18 mouse cellular contexts compared by ENCODE assay signal in genomic region chr16:42911815-42912214, GRCm38 (mm10). TPM values are rescaled to one million over a fixed set of nuclear protein-coding genes. Genes with fewer than 3 reads are reported as not detected.
DNase-seq lines count a peak whose midpoint lies in the region; TF ChIP-seq lines count a peak whose summit lies in the region.
"Had no signal": no experiment of that assay in that cellular context is flagged by ENCODE, and none has a peak within 500 bp of the region (broad histone marks: within the 10 kb centered on the region; RNA-seq: fewer than 3 reads in every experiment).

No protein-coding gene starts in this region.

- no peak for TF ChIP-seq CTCF in gastrocnemius, adult 2 months (IDR thresholded peaks at IDR 0.05)
- no peak for TF ChIP-seq CTCF in left cerebral cortex, adult 2 months (IDR thresholded peaks at IDR 0.05)
- no peak for TF ChIP-seq CTCF in brain, embryonic 14.5 days (IDR thresholded peaks at IDR 0.05; ENCODE audit: borderline replicate concordance, extremely low read depth, insufficient read depth, insufficient read length)

- intact Hi-C loops in gastrocnemius, adult 2 months (cut with DNase I): loop anchor here (10.0 kb wide), 3 partner anchors 637 to 893 kb away; no protein-coding TSS in a partner anchor
- intact Hi-C loops in left cerebral cortex, adult 2 months (cut with DNase I): loop anchor here (5.0 to 10.0 kb wide), 4 partner anchors 253 to 720 kb away; no protein-coding TSS in a partner anchor
- intact Hi-C loops in left cerebral cortex, postnatal 14 days (cut with DNase I): loop anchor here (5.0 to 10.0 kb wide), 4 partner anchors 75 to 740 kb away; no protein-coding TSS in a partner anchor

- peak overlapping the region; percentile 81 for H3K4me3 ChIP-seq in gastrocnemius, adult 2 months
- H3K4me3 ChIP-seq in left cerebral cortex, adult 2 months: no peak overlapping the region
- H3K4me3 ChIP-seq: hindbrain, embryonic 10.5 days; intestine, embryonic 15.5 days; limb, embryonic 13.5 days; midbrain, embryonic 15.5 days; neural tube, embryonic 12.5 days had no signal

- no peak for DNase-seq in gastrocnemius, adult 2 months
- no peak for DNase-seq in gastrocnemius, adult 8-10 months (ENCODE audit: low spot score in 2 of 2)
- DNase-seq in left cerebral cortex, adult 2 months (ENCODE audit: extremely low spot score in 1 of 2, low spot score in 2 of 2): no peak
- no peak for DNase-seq in left cerebral cortex, postnatal 14 days (ENCODE audit: low spot score in 2 of 2)
- DNase-seq in brain, embryonic 14.5 days (ENCODE audit: low read depth): peak; percentile 7
- peak; percentile 14 for DNase-seq in naive thymus-derived CD4-positive, alpha-beta T cell, adult 2 months (ENCODE audit: low read depth)
- DNase-seq in spleen, adult 12 weeks (ENCODE audit: low spot score): no peak
- DNase-seq in left cerebral cortex, adult 8-10 months (ENCODE audit: low spot score in 2 of 2): no peak
- DNase-seq: adrenal gland, postnatal 14 days; layer of hippocampus, postnatal 36 days; retina, postnatal 1 day; thymus, adult 2 months had no signal

- peak overlapping the region; percentile 93 for H3K27ac ChIP-seq in gastrocnemius, adult 2 months
- H3K27ac ChIP-seq in left cerebral cortex, adult 2 months: peak overlapping the region; percentile 60; the same call in 1 of the 2 replicates
- H3K27ac ChIP-seq: hindbrain, embryonic 10.5 days; intestine, embryonic 15.5 days; limb, embryonic 13.5 days; macrophage; midbrain, embryonic 15.5 days; neural tube, embryonic 12.5 days had no signal

- no peak for TF ChIP-seq POLR2A in brain, embryonic 14.5 days (IDR thresholded peaks at IDR 0.05; ENCODE audit: borderline replicate concordance, extremely low read depth, insufficient read depth, insufficient read length, poor library complexity, severe bottlenecking)

RNA-seq across cellular contexts. Expression of gene Zbtb20, which starts 36.1 kb away (rescaled TPM):
- 100 to 1,000 TPM in 1 of 2 experiments, 10 to 100 TPM in 1; 87.2 to 104 TPM for total RNA-seq in gastrocnemius, adult 2 months (2021)
- 100 to 1,000 TPM in 1 of 4 experiments, 10 to 100 TPM in 3; 90.8 to 101 (median 92.1) TPM for total RNA-seq in gastrocnemius, adult 8-10 months (2022)
- 10 to 100 TPM; 46.5 to 57.6 TPM for total RNA-seq in left cerebral cortex, adult 2 months (2021)
- 10 to 100 TPM; 48.4 to 53.0 TPM for total RNA-seq in left cerebral cortex, postnatal 14 days (2021)
- 13.1 and 18.0 TPM in 2 replicates for polyA plus RNA-seq in brain, embryonic 14.5 days (2012; rRNA removed)
- total RNA-seq in left cerebral cortex, adult 8-10 months (2022): 10 to 100 TPM; 72.5 to 88.1 (median 73.5) TPM

Comparison
In these comparisons a context has a peak if more than half of its experiments do, and no peak if none do; other contexts are left out.
1. DNase-seq: peak in brain, embryonic 14.5 days (single experiment) and naive thymus-derived CD4-positive, alpha-beta T cell, adult 2 months (single experiment); none in gastrocnemius, adult 2 months (single experiment), gastrocnemius, adult 8-10 months (0 of 2), left cerebral cortex, adult 2 months (0 of 2), left cerebral cortex, postnatal 14 days (0 of 2), spleen, adult 12 weeks (single experiment) and left cerebral cortex, adult 8-10 months (0 of 2).